8 mouse cellular contexts compared by ENCODE assay signal in the genomic region with DNA sequence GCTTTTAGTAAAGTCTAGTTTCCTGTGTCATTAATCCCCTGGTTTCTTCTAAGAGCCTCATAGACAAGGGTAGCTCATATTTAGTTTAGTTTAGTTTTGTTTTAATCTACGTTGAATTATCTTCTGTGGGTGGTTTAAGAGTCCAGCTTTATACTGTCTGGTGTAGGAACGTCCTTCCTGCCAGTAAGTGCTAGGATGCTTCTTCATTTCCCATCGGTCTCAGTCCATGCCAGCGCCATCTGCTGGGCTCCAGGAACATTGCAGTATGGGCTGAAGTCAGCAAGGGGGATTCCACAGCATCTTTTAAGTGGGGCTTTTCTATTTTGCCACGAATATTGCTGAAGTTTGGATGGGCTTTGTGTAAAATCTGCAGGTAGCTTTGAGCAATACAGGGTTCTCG. TPM values are rescaled to one million over a fixed set of nuclear protein-coding genes. Genes with fewer than 3 reads are reported as not detected.
DNase-seq lines count a peak whose midpoint lies in the region; ATAC-seq lines count a peak whose summit lies in the region.

No protein-coding gene starts in this region.

- 38% methylated on average over 6 of the region's 6 CpGs for WGBS in forebrain, embryonic 10.5 days
- WGBS in intestine, embryonic 15.5 days: 23% methylated on average over 6 of the region's 6 CpGs
- WGBS in midbrain, embryonic 15.5 days: 26% methylated on average over 6 of the region's 6 CpGs

- peak; percentile 34 to 79 for DNase-seq in adrenal gland, adult (ENCODE audit: inconsistent age in 2 of 2, low spot score in 1 of 2)
- no peak for DNase-seq in adrenal gland, adult 8-10 months
- peak; percentile 69 to 73 for DNase-seq in adrenal gland, postnatal 36 days
- DNase-seq in forebrain, embryonic 10.5 days (ENCODE audit: extremely low spot score, low spot score): peak; percentile 42
- DNase-seq in left cerebral cortex, postnatal 36 days (ENCODE audit: low spot score in 2 of 2): peak; percentile 15 to 34
- peak; percentile 22 to 68 for DNase-seq in spleen, postnatal 10 days (ENCODE audit: low spot score in 2 of 2)

- intact Hi-C loops in left cerebral cortex, postnatal 36 days (cut with DNase I): loop anchor here (2.0 to 5.0 kb wide), 3 partner anchors 33 to 466 kb away; no protein-coding TSS in a partner anchor

- H3K27me3 ChIP-seq in forebrain, embryonic 10.5 days (ENCODE audit: poor library complexity, severe bottlenecking): peaks cover 5% of the 10 kb centered on the region; the same call in 1 of the 2 replicates
- no peaks in the 10 kb centered on the region for H3K27me3 ChIP-seq in intestine, embryonic 15.5 days (replicated peaks)
- no peaks in the 10 kb centered on the region for H3K27me3 ChIP-seq in midbrain, embryonic 15.5 days (replicated peaks)

- peaks cover 13% of the 10 kb centered on the region for H3K36me3 ChIP-seq in forebrain, embryonic 10.5 days (replicated peaks)
- no peaks in the 10 kb centered on the region for H3K36me3 ChIP-seq in intestine, embryonic 15.5 days
- H3K36me3 ChIP-seq in midbrain, embryonic 15.5 days (replicated peaks): no peaks in the 10 kb centered on the region

- H3K4me1 ChIP-seq in forebrain, embryonic 10.5 days: peaks cover 12% of the 10 kb centered on the region
- no peaks in the 10 kb centered on the region for H3K4me1 ChIP-seq in intestine, embryonic 15.5 days (replicated peaks)
- no peaks in the 10 kb centered on the region for H3K4me1 ChIP-seq in midbrain, embryonic 15.5 days

- no peak overlapping the region for H3K9ac ChIP-seq in intestine, embryonic 15.5 days
- H3K9ac ChIP-seq in midbrain, embryonic 15.5 days: no peak overlapping the region

- H3K9me3 ChIP-seq in forebrain, embryonic 10.5 days: no peaks in the 10 kb centered on the region
- no peaks in the 10 kb centered on the region for H3K9me3 ChIP-seq in intestine, embryonic 15.5 days
- no peaks in the 10 kb centered on the region for H3K9me3 ChIP-seq in midbrain, embryonic 15.5 days

- ATAC-seq in intestine, embryonic 15.5 days: peak; percentile 74
- peak; percentile 80 for ATAC-seq in midbrain, embryonic 15.5 days (replicated peaks)

- H3K4me2 ChIP-seq in intestine, embryonic 15.5 days (replicated peaks): no peak overlapping the region
- no peak overlapping the region for H3K4me2 ChIP-seq in midbrain, embryonic 15.5 days

- H3K27ac ChIP-seq in forebrain, embryonic 10.5 days: no peak overlapping the region
- H3K27ac ChIP-seq in intestine, embryonic 15.5 days: no peak overlapping the region
- no peak overlapping the region for H3K27ac ChIP-seq in midbrain, embryonic 15.5 days

- no peak overlapping the region for H3K4me3 ChIP-seq in forebrain, embryonic 10.5 days
- H3K4me3 ChIP-seq in intestine, embryonic 15.5 days (replicated peaks): no peak overlapping the region
- no peak overlapping the region for H3K4me3 ChIP-seq in midbrain, embryonic 15.5 days

RNA-seq across cellular contexts. Expression of a gene that starts 49.2 kb away (rescaled TPM):
- total RNA-seq in adrenal gland, adult 8-10 months (2022): 1 to 10 TPM; 1.2 to 2.5 (median 1.4) TPM
- 1 to 10 TPM; 2.7 to 5.1 TPM for total RNA-seq in adrenal gland, postnatal 36 days (2021)
- polyA plus RNA-seq in forebrain, embryonic 10.5 days (2016; fragmentation: Nextera tagmentation; extraction: Ambion mirVana): 73.9 and 74.2 TPM in 2 replicates
- polyA plus RNA-seq in intestine, embryonic 15.5 days (2015; fragmentation: Nextera tagmentation; extraction: Ambion mirVana): 41.2 and 42.4 TPM in 2 replicates
- 1 to 10 TPM in 1 of 2 experiments, under 1 TPM in 1; 0.49 to 1.7 TPM for total RNA-seq in left cerebral cortex, postnatal 36 days (2021)
- polyA plus RNA-seq in midbrain, embryonic 15.5 days (2015; fragmentation: Nextera tagmentation; extraction: Ambion mirVana): 3.4 and 4.1 TPM in 2 replicates
